Mouse (Mus musculus) bone marrow macrophage, adult 2 months (primary cell): ENCODE data around the gene Ganab.

Experiments used
- CTCF ChIP-seq: IDR thresholded peaks from 2 replicates; pipeline ENCODE4 v1.5.1; 2012; ENCODE audit warnings: low read depth, mild to moderate bottlenecking, low read length, moderate library complexity
- POLR2A ChIP-seq: IDR thresholded peaks from 2 replicates; pipeline ENCODE4 v1.6.1; 2012; ENCODE audit warnings: mild to moderate bottlenecking, low read depth, low read length, borderline replicate concordance

- TF ChIP-seq CTCF (no peak), POLR2A (no peak)
These were observed 30.1 kb downstream of the Ganab start for GRCm38 (mm10) chr19:8927891-8928525.
